Mouse (Mus musculus) limb, embryonic 14.5 days (tissue): ENCODE results near the gene Tesk1. TPM values are rescaled to one million over a fixed set of nuclear protein-coding genes. Genes with fewer than 3 reads are reported as not detected.

Experiments used
- ATAC-seq: fragments of 200-750 bp; cut with Nextera tagmentation; 2 replicates; pipeline ENCODE4 v1.8.0; 2017; ENCODE audit warnings: low read depth, moderate number of reproducible peaks, moderate TSS enrichment; ENCODE audit not compliant: low FRiP score
- DNase-seq: peaks from one replicate; pipeline ENCODE4 v3.0.0-alpha.2; 2015; ENCODE audit warnings: low spot score
- H3K27ac ChIP-seq: fragments of 300-500 bp; sonication (generic); replicated peaks from 2 replicates; pipeline ENCODE4 v1.5.1; 2014; ENCODE audit warnings: low read depth, mild to moderate bottlenecking, low read length, moderate library complexity, mixed read lengths
- H3K27me3 ChIP-seq: fragments of 300-500 bp; sonication (generic); 2 replicates; pipeline ENCODE4 v1.6.1; 2014; ENCODE audit warnings: low read length, mixed read lengths; ENCODE audit not compliant: control insufficient read depth, insufficient read depth
- H3K36me3 ChIP-seq: fragments of 300-500 bp; sonication (generic); 2 replicates; pipeline ENCODE4 v1.6.1; 2014; ENCODE audit warnings: mild to moderate bottlenecking, low read length, moderate library complexity, mixed read lengths; ENCODE audit not compliant: control insufficient read depth, insufficient read depth
- H3K4me1 ChIP-seq: fragments of 300-500 bp; sonication (generic); 2 replicates; pipeline ENCODE4 v1.6.1; 2014; ENCODE audit warnings: antibody characterized with exemption, low read length, mixed read lengths; ENCODE audit not compliant: control insufficient read depth, insufficient read depth
- H3K4me2 ChIP-seq: fragments of 300-500 bp; sonication (generic); replicated peaks from 2 replicates; pipeline ENCODE4 v1.6.1; 2014; ENCODE audit warnings: low read depth, mild to moderate bottlenecking, low read length, moderate library complexity; ENCODE audit not compliant: severe bottlenecking
- H3K4me3 ChIP-seq: fragments of 300-500 bp; sonication (generic); replicated peaks from 2 replicates; pipeline ENCODE4 v1.5.1; 2014; ENCODE audit warnings: low read length
- H3K9ac ChIP-seq: fragments of 300-500 bp; sonication (generic); 2 replicates; pipeline ENCODE4 v1.6.1; 2014; ENCODE audit warnings: mild to moderate bottlenecking, low read depth, low read length, moderate library complexity; ENCODE audit not compliant: severe bottlenecking
- H3K9me3 ChIP-seq: fragments of 300-500 bp; sonication (generic); 2 replicates; pipeline ENCODE4 v1.6.1; 2016; ENCODE audit warnings: low read length; ENCODE audit not compliant: control insufficient read depth
- POLR2A ChIP-seq: fragments of 200-500 bp; IDR thresholded peaks from 2 replicates; pipeline ENCODE4 v1.8.0; 2012; ENCODE audit warnings: inconsistent platforms, mild to moderate bottlenecking, moderate library complexity, borderline replicate concordance; ENCODE audit not compliant: insufficient read depth, insufficient read length; ENCODE audit errors: extremely low read depth
- whole genome bisulfite sequencing: fragments of 180-500 bp; shearing (Covaris S2); extraction: QIAGEN DNeasy Blood & Tissue Kit; methylation state at CpG from one replicate; pipeline ENCODE4 v1.1.7; 2014; 5-methylcytosine and 5-hydroxymethylcytosine counted together
- polyA plus RNA-seq, 2 experiments: library from polyadenylated mRNA; depleted of rRNA in 1 of 2; stranded (reverse) in 1 of 2; unstranded in 1 of 2; fragments of >200 nt; fragmentation: Nextera tagmentation in 1 of 2; extraction: Ambion mirVana in 1 of 2; gene quantifications; 2 replicates each; pipeline versions ENCODE4 v1.2.1 to v1.2.3; 2012 to 2014

Gene Tesk1
- polyA plus RNA-seq, 2 experiments: 15.8 to 47.4 TPM

DNA sequence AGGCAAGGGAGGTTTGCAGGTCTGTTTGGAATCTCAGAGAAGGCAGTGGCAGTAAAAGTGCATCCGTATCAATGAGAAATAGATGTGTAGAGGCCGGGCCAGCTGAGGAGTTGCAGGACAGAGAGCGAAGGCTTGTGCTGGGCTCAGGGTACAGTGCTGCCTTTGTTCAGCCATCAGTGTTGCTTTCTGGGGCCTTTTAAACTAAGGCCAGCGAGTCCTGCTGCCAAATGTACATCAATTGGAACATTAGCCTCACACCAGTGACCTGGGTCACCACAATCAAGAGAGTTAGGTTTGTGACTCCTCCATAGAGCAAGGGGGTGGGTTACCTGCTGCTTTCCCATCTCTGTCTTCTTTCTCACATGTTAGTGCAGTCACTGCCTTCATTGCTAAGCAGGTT lies 43.7 kb upstream of the Tesk1 start:
- H3K36me3 ChIP-seq: no peaks in the 10 kb centered on the region
- H3K27ac ChIP-seq: no peak overlapping the region; the same call in 1 of the 2 replicates
- DNase-seq (no peak), ATAC-seq (no peak)
- H3K4me3 ChIP-seq: no peak overlapping the region
- peaks cover 47% of the 10 kb centered on the region for H3K4me1 ChIP-seq
- 50% methylated on average over 4 of the region's 4 CpGs for WGBS
- TF ChIP-seq POLR2A: no peak
- no peaks in the 10 kb centered on the region for H3K27me3 ChIP-seq
- H3K4me2 ChIP-seq: no peak overlapping the region
- H3K9ac ChIP-seq: no peak overlapping the region
- H3K9me3 ChIP-seq: no peaks in the 10 kb centered on the region

DNA sequence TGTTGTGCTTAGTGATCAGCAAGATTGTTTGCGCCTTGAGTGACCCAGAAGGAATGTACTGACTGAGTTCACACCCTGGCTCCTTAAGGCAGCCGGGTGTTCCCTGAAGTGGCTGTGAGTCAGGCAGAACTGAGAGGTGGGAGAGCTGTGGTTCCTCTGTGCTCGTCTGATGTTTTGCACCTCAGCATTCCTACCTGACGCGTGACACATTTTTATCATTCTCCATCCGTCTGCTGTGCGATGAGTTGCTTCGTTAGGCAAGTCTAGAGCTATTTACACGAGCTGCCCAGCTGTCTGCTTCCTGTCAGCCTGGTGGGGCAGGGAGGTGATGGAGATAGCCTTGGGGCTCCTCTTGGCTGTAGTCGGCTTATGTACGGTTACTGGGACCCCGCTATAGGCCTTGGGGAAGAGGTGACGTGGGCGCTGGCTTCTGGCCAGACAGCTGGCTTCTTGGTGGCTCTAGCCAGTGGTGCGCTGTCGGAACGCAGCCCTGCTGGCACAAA lies 42.9 kb upstream of the Tesk1 start:
- no peak overlapping the region for H3K4me2 ChIP-seq
- no peak overlapping the region for H3K4me3 ChIP-seq
- peaks cover 47% of the 10 kb centered on the region for H3K4me1 ChIP-seq
- H3K36me3 ChIP-seq: no peaks in the 10 kb centered on the region
- DNase-seq (peak; percentile 84), ATAC-seq (peak; percentile 72)
- 33% methylated on average over 17 of the region's 17 CpGs for WGBS
- H3K9me3 ChIP-seq: no peaks in the 10 kb centered on the region
- 0 out of 2 replicates have a peak overlapping the region, but pooled peaks have one; percentile 49 for H3K27ac ChIP-seq
- H3K9ac ChIP-seq: 0 out of 2 replicates have a peak overlapping the region, but pooled peaks have one; percentile 32
- TF ChIP-seq POLR2A: no peak
- no peaks in the 10 kb centered on the region for H3K27me3 ChIP-seq

DNA sequence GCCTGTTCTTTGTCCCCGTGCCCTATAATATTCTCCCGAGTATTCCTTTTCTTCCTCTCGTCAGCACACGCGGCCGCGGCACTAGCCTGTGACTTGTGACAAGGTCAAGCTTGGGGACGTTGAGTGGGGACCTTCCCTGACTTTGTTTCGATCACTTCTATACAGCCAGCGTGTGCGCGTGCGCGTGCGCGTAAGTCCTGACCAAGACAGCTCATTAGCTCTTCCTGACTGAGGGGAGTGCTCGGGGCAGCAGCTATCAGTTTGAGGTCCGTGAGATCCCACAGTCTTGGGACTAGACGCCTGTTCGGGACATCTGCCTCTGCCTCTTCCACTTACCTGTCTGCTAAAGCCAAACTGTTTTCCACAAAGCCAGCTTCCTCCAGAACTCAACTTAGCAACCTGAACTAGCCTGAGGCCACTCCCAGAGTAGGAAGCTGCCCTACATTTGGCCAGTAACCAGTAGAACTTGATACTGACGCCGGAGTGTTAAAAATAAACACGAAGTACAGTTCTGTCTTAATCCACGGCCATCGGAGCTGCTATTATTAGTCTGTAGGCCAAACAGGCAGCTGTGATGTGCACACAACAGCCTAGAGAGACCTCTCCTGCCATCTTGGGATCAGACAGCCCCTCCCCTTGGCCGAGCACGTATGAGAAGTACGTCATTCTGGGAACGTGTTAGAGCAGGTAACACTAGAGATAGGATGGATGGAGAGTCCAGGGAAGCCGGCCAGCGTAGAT lies 42.2 kb upstream of the Tesk1 start:
- DNase-seq (peak; percentile 40), ATAC-seq (0 out of 2 replicates have a peak, but pooled peaks have one; percentile 39)
- H3K4me1 ChIP-seq: peaks cover 43% of the 10 kb centered on the region
- no peaks in the 10 kb centered on the region for H3K9me3 ChIP-seq
- H3K27ac ChIP-seq: peak overlapping the region; percentile 50; the same call in 1 of the 2 replicates
- no peaks in the 10 kb centered on the region for H3K27me3 ChIP-seq
- H3K36me3 ChIP-seq: no peaks in the 10 kb centered on the region
- no peak for TF ChIP-seq POLR2A
- H3K4me3 ChIP-seq: no peak overlapping the region
- 74% methylated on average over 31 of the region's 31 CpGs for WGBS
- H3K4me2 ChIP-seq: no peak overlapping the region
- H3K9ac ChIP-seq: peak overlapping the region; percentile 32; the same call in 1 of the 2 replicates

GRCm38 (mm10) chr4:43400976-43401375 lies 40.8 kb upstream of the Tesk1 start:
- peaks cover 2% of the 10 kb centered on the region; the same call in 1 of the 2 replicates for H3K36me3 ChIP-seq
- ATAC-seq (peak; percentile 73), DNase-seq (peak; percentile 55)
- H3K27me3 ChIP-seq: no peaks in the 10 kb centered on the region
- TF ChIP-seq POLR2A: no peak
- WGBS: 16% methylated on average over 10 of the region's 10 CpGs
- no peak overlapping the region for H3K4me2 ChIP-seq
- no peaks in the 10 kb centered on the region for H3K9me3 ChIP-seq
- 0 out of 2 replicates have a peak overlapping the region, but pooled peaks have one; percentile 12 for H3K9ac ChIP-seq
- H3K27ac ChIP-seq: no peak overlapping the region
- no peak overlapping the region for H3K4me3 ChIP-seq
- H3K4me1 ChIP-seq: peaks cover 51% of the 10 kb centered on the region

- Histone ChIP-seq H3K9ac (no peak overlapping the region), H3K4me2 (no peak overlapping the region), H3K27ac (no peak overlapping the region), H3K4me1 (peaks cover 52% of the 10 kb centered on the region), H3K4me3 (no peak overlapping the region), H3K9me3 (no peaks in the 10 kb centered on the region), H3K36me3 (peaks cover 2% of the 10 kb centered on the region; the same call in 1 of the 2 replicates), H3K27me3 (no peaks in the 10 kb centered on the region)
- WGBS: 79% methylated on average over 10 of the region's 10 CpGs
- TF ChIP-seq POLR2A: no peak
- ATAC-seq (no peak), DNase-seq (no peak)
Measured at GRCm38 (mm10) chr4:43401486-43401885, 40.3 kb upstream of the Tesk1 start.
